Mouse (Mus musculus) thymus, postnatal 14 days (tissue): Measurements from ENCODE around the gene Ergic1.

Source experiments
- DNase-seq: peaks from one replicate; pipeline ENCODE4 v3.0.0; 2021

Gene Ergic1

DNA sequence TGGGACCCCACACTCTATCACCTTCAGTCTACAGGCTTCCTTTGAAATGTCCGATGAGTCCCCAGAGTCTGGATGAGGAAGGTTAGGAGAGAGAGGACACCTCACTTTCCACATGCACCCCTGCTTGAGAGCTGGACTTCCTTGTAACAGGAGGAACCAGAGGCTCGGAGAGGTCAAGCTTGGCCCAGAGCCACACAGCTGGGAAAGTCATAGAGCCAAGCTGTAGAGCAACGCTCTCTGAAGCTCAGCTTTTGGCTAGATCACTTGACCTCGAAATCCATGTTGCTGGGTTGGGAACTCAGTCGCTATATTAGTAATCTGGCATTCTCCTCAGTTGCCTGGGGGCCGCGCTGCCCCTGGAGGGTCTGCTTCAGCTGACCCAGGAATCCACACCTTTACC is 15.5 kb downstream of the Ergic1 start:
- DNase-seq: no peak

DNA sequence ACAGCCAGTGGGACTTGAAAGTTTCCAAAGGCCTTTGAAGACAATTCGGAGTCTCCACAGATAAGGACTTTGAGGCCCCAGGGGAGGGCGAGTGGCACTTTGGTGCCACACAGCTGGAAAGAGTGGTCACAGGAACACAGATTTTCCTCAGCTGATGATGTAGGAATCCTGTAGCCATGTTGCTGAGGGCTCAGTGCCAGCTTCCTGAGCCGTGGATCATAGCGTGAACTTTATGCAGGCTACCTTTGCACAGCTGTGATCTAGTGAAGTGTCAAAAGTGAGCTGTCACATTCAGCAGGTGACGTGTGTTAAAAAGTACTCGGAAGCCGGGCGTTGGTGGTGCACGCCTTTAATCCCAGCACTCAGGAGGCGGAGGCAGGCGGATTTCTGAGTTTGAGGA is 16.0 kb downstream of the Ergic1 start:
- no peak for DNase-seq

DNA sequence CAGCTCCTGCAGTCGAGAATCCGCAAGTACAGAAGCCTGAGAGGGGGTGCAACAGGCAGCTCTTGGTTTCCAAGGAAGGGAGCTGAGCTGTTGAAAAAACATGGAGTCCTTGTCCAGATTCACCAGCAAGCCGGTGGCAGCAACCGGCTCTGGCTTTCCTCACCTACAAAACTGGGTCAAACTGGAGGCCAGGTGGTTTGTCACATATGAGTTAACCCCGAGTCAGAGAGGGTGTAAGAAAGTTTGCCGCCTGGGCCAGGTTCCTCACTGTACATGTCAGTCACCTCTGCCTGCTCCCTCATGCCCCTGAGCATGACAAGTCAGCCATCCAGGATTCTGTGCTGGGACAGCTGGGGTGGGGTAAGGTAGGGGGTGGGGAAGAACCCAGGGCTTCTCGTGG is 16.9 kb downstream of the Ergic1 start:
- DNase-seq: no peak

DNA sequence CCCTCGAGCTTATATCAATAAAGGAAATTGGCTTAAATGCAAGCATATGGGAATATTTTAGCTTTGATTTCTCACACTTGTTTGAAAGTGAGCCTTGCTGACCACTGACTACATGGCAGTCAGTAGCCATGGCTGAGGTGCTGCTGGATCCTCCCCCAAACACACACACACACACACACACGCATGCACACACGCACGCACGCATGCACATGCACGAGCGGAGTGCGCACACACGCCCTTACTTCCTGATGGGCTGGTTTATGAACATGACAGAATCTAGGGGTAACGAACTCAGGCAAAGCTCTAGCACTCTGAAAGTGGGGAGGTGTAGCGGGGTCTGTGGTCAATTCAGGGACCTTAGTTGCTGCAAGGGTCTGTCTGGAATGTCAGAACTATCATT is 17.5 kb downstream of the Ergic1 start:
- no peak for DNase-seq

DNA sequence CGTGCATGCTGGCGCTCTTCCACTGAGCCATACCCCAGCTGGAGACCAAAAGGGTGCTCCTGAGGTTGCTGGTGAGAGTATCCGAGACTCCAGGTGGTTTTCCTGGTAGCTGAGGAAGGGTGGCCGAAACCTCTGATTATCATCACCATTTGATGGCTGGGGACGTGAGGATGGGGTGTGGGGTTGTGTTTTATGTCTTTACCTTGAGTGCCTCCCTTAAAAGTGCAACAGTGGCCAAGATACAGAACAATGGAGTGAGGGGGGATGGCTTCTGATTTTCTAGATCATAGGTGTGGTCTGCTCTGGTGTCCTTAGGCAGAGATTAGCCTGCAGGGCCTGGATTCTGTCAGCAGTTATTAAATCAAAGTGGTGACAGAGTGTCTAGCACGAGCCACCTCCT is 18.1 kb downstream of the Ergic1 start:
- DNase-seq: no peak

DNA sequence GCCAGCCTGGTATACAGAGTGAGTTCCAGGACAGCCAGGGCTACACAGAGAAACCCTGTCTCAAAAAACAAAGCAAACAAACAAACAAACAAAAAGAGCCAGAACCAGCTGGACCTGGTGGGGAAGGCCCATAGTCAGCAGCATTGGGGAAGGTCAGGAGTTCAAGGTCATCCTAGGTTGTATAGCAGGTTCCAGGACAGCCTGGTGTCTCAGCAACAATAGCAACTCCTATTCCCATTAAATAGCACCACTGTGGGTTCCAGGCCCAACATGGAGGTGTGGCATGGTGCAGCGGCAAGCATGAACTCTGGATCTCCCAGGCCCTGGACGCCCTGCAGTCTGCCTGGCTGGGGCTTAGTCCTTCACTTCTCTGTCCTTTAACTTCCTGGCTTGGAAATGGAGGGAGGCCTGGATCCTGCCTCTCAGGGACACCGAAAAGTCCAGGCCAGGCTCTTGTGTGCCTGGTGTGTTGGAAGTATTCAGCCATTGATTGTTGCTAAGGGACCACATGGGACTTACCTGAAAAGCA is 19.6 kb downstream of the Ergic1 start:
- DNase-seq: no peak

DNA sequence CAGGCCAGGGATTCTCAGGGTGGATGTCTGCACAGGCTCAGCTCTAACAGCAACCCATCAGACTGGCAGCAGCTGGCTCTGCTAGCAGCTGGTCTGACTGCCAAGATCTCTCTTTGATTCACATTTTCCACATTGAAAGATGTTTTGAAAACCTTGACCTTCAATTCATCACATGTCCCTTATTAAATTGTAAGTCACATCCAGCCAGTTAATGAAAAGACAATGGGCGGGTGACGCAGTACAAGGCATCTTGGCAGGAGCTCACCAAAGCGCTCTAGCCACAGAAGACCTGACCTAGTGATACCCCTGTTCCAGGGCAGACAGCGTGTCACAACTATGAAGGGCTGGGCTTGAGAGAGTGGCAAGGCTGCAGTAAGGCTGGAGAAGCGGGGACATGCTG is 21.0 kb downstream of the Ergic1 start:
- DNase-seq: no peak

DNA sequence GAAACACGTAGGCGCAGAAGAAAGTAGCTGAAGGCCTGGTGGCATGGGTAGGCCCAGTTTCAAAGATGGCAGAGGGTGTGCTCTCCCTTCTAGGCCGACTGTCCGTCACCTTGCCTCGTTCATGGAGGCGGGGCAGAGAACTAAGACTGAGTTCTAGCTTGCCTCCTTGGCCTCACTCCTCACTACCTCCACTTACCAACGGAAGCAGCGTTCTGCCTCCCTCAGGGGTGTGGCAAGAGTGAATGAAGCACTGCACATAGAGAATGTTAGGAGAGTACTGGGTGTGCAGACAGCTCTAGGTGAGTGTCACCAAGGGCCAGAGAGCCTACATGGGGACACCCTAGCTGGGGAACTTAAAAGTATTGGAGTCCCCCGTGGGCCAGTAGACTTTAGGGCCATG is 21.8 kb downstream of the Ergic1 start:
- no peak for DNase-seq

DNA sequence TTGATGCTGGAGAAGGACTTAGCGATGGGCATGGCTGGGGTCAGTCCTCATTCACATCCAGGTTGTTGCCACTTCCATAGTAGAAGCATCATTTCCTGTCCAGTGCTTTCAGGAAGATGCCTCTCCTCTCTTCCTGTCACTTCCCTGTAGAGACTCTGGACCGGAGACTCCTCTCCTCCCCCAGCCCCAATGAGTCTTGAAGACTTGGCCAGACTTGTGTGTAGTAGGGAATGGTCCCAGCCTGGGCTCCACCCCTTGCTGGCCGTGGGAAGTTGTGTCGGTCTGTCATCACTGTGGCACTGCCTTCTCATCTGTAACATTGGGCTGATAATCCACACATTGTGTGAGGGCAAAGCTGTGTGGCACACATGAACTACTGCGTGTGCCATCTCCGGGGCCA is 22.3 kb downstream of the Ergic1 start:
- DNase-seq: no peak

DNA sequence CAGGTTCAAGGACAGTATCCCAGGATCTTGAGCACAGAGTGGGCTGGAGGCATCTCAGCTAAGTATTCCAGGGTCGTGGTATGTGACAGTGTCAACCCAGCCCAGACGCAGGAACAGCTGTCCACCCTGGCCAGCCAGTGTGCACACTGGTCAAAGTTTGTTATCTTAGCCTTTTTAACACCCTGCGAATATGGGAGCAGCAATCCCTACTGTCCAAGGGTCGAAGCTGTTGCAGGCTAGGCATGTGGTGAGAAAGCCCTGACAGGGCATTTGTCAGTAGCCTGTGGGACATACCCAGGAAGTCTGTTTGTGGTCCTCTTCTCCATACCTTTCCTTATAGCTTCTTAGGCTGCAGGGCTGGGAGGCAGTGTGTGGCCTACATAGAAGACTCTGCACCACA is 22.8 kb downstream of the Ergic1 start:
- DNase-seq: no peak

DNA sequence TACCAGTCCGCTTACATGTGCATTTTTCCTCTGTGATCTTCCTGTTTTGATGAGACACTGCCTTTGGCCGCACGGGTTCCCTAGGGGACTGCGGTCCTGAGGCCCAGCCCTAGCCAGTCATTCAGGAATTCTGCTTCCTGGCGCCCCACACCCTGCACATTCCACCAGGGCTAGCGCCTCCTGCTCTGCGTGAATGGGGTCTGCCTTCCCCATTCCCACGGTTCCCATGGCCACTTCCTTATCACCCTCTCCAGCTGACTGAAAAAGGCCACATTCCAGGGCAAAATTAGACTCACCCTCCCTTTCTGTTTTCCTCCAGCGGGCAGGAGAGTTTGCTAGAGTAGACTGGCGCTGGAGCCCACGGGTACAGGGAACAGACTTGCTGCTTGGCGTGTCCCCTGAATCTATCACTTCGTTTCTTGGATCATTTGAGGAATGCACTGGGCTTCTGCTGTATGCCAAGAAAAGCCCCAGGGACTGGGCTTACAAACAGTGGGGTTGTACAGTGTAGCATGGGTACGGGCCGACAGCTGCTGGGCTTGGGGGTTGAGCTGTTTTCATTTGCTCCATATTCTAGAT is 23.4 kb downstream of the Ergic1 start:
- DNase-seq: no peak

DNA sequence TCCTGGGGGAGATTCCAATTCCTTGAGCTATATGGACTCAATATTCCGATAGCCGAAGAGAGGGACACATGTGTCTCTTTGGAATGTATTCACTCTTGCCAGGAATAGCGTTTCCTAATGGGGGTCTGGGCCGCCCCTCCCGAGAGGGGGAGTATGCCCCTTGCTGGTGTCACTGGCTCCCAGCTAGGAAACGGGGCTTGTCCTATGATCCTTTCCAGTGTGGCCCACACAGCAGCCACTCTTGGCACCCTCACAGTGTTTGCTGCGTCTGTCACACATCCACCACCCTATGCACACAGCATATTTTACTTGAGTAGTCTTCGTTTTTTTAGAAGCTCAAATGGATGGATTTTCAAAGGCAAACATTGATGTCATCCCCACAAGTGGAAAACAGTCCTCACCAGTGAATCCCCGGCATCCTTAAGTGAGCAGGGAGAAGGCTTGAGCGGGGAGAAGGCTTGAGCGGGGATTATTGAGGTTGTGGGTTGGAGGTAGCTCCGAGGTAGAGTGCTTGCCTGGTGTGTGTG is 26.7 kb downstream of the Ergic1 start:
- DNase-seq: no peak

DNA sequence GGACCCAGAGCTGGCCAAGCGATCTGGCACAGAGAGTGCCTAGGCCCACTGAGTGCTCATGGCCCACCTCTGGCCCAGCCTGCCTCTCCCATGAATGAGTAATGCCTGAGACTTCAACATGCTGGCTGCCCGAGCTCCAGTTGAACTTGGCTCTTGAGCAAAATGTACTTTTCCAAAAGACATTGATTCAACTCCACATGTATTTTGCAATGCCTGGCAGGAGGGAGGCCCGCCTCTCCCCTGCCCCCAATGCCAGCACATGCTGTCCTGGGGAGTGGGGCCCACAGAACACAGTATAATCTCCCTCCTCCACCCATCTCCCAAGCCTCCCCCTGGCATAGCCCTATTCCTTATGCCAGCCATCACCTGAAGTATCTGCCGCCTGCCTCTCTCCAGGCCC is 31.2 kb downstream of the Ergic1 start:
- DNase-seq: no peak

DNA sequence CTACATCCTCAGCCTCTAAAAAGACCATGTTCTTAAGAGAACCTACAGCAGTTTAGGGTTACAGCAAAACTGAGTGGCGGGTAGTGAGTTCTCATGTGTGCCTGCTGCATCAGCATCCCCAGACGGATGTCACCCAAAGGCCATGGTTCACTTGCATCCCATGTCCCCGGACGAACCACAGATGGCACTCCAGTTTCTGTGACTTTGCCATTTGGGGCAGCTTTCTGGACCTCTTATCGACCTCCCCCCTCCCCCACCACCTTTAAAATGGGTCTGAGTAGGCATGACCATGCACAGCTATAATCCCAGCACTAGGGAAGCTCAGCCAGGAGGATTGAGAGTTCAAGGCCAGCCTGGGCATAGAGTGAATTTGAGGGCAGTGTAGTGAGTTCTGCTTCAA is 31.9 kb downstream of the Ergic1 start:
- no peak for DNase-seq

DNA sequence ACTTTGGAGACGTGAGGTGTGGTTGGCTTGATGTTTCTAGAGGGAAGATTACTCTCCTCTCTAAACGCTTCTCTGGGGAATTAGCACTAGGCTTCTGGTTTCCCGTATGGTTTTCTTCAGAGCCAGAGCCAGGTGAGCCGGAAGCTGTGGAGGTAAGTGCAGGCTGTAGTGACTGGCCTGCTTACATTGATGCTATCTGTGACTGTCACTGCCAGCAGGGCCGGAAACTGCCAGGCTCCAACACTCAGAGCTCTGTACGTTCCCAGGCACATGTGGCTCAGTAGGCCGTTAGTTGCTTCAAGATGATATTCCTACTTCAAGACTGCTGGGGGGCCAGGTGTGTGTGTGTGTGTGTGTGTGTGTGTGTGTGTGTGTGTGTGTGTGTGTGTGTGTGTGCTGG is 32.9 kb downstream of the Ergic1 start:
- peak; percentile 51 for DNase-seq

DNA sequence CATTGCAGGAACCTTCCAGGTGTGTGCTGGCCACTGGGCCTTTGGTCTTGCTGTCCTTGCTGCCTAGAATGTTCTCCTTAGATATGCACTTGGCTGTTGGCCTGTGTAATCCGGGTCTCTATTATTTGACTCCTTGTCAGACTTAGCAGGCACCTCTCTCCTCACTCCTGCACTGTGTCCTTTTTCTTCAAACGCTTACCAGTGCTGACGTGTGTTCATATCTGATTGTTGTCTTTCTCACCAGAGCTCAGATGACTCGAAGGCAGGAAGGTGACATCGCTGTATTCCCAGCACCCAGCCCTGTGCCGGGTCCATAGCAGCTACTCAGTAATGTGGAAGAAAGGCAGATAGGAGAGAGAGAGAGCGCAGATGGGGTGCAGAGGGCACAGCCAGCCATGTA is 33.7 kb downstream of the Ergic1 start:
- DNase-seq: no peak

DNA sequence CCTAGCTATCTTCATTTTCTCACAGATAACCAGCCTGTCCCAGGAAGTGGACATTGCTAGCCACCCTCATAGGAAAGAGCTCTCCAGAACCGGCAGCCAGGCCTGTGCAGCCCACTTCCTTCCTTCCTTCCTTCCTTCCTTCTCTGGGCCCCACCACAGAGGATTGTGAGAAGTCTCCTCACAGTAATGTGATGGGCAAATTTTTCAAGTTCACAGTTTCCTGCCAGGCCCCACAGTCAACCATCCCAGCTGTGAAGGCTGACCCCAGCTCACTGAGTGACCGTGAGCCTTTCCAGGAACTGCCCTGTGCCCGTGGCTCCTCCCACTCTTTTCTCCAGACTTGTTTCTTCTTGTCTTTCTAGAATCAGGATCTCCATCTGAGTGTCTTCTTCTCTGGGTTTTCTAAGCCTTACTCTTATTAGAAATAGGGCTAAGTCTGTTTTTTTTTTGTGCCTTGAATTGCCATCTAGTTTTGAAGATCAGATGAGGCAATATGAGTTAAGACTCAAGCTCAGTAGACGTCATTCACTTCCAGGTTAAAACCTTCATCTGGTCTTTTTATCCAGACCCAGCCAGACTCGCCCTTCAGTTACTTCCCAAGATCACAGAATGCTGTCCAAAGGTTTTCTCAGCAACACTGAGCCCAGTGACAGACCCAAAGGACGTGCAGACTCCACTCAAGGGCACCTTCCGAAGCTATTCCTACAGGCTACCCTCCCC is 34.3 kb downstream of the Ergic1 start:
- DNase-seq: no peak

DNA sequence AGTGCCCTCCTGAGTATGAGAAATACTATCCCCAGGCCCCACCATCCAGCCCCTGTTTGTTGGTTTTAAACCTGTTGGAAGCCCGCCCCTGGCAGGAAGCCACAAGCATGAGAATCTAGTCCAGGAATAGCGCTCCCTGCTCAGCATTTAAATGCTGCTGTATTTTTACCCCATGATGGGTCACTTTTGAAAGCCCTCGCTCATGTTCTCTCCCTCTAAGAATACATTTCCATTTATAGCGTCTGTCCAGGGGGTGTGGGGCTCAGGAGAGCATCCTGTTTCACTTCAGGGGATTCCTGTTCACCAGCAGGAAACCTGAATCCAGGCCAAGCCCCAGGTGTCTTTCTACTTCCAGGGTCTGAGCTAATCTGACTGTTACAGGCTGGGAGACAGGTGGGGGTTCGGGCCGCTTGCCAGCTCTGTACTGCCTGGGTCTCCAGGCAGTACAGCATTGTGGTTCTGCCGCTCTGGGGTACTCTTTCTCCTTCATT is 34.9 kb downstream of the Ergic1 start:
- no peak for DNase-seq

DNA sequence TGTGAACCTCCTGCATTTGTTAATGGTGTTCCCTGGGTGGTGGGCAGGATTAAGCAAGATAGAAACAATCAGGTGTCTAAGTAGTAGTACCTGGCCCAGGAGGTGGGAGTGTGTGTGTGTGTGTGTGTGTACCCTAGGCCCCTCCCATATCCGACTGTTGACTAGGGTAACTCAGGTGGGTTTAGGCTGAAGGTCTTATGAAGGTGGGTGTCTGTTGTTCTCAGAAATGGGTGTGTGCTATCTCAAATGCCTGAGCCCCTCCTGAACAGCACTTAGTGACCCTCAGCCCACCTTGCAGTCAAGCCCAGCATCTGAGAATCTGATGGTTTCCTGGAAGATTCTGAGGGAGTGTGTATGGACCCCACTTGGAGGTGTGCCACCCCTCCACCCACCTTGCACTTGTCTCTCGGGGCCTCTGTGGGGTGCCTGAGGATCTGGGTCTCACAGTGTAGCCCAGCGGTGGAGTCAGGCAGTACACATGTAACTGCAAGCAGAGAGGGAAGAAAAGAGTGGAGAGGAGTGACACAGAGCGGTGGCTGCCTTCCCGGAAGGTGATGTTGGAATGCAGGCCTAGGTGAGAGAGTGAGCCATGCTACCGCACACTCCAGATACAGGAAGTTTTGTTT is 35.7 kb downstream of the Ergic1 start:
- DNase-seq: peak; percentile 20

DNA sequence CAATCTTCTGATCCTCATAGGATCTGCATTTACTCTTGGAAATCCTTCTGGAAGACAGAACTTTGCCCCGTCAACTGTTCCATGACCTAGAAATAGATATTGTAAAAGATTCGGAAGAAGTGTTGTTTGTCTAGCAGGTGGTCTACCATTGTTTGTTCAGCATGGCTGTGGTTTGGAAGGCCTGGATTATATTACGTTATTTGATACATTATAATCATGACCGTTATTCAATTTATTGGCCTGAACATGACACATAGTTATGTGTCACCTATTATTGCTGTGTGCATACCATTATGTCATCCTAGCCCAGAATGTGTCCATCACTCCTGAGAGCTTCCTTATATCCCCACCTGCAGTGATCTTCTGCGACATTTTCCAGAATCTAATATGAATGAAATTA is 37.6 kb downstream of the Ergic1 start:
- no peak for DNase-seq

DNA sequence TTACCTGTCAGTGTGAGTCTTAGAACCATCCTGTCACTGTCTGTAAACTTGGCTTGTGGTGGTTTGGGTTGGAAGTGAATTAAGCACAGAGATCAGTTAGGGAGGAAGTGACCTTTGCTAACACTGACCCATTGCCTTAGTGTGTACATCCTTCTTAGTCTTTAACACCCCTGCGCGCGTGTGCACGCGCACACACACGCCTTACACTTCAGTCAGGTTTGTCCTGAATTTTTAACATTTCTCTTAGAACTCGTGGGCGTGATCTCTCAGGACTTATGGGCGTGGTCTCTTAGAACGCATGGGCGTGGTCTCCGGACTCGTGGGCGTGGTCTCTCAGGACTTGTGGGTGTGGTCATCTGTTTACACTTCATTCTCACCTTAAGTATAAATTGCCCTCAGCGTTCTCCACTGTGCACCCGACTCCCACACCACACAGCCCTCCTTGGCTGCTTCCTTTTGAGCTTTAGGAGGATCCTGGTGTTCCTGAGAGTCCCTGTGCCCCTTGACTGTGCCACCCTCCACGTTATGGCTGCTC is 39.7 kb downstream of the Ergic1 start:
- no peak for DNase-seq

DNA sequence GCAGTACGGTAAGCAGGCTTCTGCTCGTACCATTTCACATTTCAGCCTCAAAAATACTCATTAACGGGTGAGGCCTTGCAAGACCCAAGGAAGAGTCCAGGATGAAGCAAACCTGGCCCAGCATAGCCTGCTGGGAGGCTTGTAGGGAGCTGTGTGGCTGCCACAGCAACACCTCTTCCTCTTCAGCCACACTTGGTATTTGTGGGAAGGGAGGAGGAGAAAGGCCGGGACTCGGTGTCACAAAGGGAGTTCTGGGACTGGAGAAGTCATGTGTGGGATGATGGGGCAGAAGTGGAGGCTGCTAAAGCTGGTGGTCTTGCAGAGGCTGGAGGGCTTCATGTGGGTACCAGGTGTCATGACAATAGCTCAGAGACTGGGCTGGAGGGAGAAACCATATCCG is 40.2 kb downstream of the Ergic1 start:
- DNase-seq: no peak

DNA sequence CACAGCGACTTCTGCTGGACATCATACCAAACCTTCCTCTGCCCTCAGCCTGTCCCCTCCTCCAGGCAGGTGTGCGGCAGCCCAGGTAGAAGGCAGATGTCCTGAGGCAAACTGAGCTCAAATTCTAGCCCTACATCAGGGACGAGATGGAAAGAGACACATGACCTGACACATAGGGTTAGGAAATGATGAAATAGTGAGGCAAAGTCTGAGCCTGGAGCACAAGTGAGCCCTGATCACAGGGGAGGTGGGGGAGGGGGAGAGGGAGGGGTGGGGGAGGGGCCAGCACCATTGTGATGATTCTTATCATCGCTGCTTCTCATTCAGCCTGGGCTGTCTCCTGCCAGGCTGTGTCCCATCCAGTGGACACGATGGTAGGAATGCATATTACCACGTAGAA is 40.6 kb downstream of the Ergic1 start:
- no peak for DNase-seq

DNA sequence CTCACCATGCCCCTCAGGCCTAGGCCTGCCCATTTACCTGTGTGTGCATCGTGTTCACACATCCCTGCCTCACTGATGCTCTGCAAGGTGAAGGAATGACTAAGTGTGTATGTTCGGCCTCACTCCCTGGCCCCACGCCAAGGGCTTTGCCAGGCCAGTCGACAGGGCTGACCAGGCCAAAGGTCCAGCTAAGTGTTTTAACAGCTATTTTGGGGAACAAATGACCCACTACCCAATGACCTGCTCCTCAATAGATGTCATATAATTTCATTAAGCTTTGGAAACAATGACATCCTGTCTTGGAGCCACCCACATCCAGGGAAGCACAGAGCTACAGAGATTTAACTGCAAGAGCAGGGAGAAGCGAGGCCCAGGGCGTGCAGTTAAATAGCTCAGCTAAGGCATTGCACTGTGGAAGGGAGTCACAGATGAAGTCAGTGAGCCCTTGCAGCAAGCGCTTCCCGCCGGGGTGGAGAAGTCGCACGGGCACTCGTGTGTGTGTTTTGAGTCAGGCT is 41.1 kb downstream of the Ergic1 start:
- DNase-seq: no peak
